Mouse (Mus musculus): ENCODE measurements around the gene Fancc. TPM values are rescaled to one million over a fixed set of nuclear protein-coding genes. Genes with fewer than 3 reads are reported as not detected.
A peak's percentile ranks its signal among the peaks of the same experiment; 100 is the strongest.

Gene Fancc
- polyA plus RNA-seq, 1 experiment from 2014 or later, result 15.3 TPM

- 88% methylated on average over 4 of the region's 4 CpGs for WGBS
- ATAC-seq (ENCODE audit: insufficient number of reproducible peaks, low FRiP score), result no peak
- H3K9ac ChIP-seq, result 0 out of 2 replicates have a peak overlapping the region, but pooled peaks have one; percentile 14
- H3K4me2 ChIP-seq, result peak overlapping the region; percentile 19; the same call in 1 of the 2 replicates
- no peaks in the 10 kb centered on the region for H3K27me3 ChIP-seq (replicated peaks)
- H3K27ac ChIP-seq (ENCODE audit: poor library complexity, severe bottlenecking), result peak overlapping the region; percentile 59; the same call in 1 of the 2 replicates
- H3K4me1 ChIP-seq (replicated peaks), result peaks cover 81% of the 10 kb centered on the region
- H3K4me3 ChIP-seq, result no peak overlapping the region
- no peaks in the 10 kb centered on the region for H3K9me3 ChIP-seq (replicated peaks)
- peaks cover 30% of the 10 kb centered on the region for H3K36me3 ChIP-seq
Observed at GRCm38 (mm10) chr13:63258671-63259070, 238.4 kb downstream of the Fancc start.

- 62% methylated on average over 6 of the region's 6 CpGs for WGBS
- no peak for ATAC-seq (ENCODE audit: insufficient number of reproducible peaks, low FRiP score)
- Histone ChIP-seq H3K9me3 (replicated peaks) (no peaks in the 10 kb centered on the region), H3K4me3 (no peak overlapping the region), H3K27ac (ENCODE audit: poor library complexity, severe bottlenecking) (peak overlapping the region; percentile 59), H3K36me3 (peaks cover 25% of the 10 kb centered on the region), H3K4me2 (no peak overlapping the region), H3K9ac (no peak overlapping the region), H3K27me3 (replicated peaks) (no peaks in the 10 kb centered on the region), H3K4me1 (replicated peaks) (peaks cover 81% of the 10 kb centered on the region)
Observed at GRCm38 (mm10) chr13:63258167-63258582, 238.9 kb downstream of the Fancc start.

- H3K9me3 ChIP-seq (replicated peaks), result no peaks in the 10 kb centered on the region
- H3K27me3 ChIP-seq (replicated peaks), result no peaks in the 10 kb centered on the region
- no peak overlapping the region for H3K9ac ChIP-seq
- peak overlapping the region; percentile 45; the same call in 1 of the 2 replicates for H3K27ac ChIP-seq (ENCODE audit: poor library complexity, severe bottlenecking)
- peaks cover 83% of the 10 kb centered on the region for H3K4me1 ChIP-seq (replicated peaks)
- no peak overlapping the region for H3K4me3 ChIP-seq
- peak; percentile 76 for ATAC-seq (ENCODE audit: insufficient number of reproducible peaks, low FRiP score)
- WGBS, result 50% methylated on average over 7 of the region's 7 CpGs
- H3K4me2 ChIP-seq, result no peak overlapping the region
- H3K36me3 ChIP-seq, result peaks cover 17% of the 10 kb centered on the region
Observed at GRCm38 (mm10) chr13:63256807-63257206, 240.3 kb downstream of the Fancc start.

GRCm38 (mm10) chr13:63256146-63256545, 240.9 kb downstream of the Fancc start:
- no peak for ATAC-seq (ENCODE audit: insufficient number of reproducible peaks, low FRiP score)
- Histone ChIP-seq H3K9me3 (replicated peaks) (no peaks in the 10 kb centered on the region), H3K9ac (no peak overlapping the region), H3K27me3 (replicated peaks) (no peaks in the 10 kb centered on the region), H3K4me1 (replicated peaks) (peaks cover 83% of the 10 kb centered on the region), H3K27ac (ENCODE audit: poor library complexity, severe bottlenecking) (peak overlapping the region; percentile 33; the same call in 1 of the 2 replicates), H3K4me2 (no peak overlapping the region), H3K36me3 (peaks cover 15% of the 10 kb centered on the region), H3K4me3 (no peak overlapping the region)
- 80% methylated on average over 6 of the region's 6 CpGs for WGBS

GRCm38 (mm10) chr13:63255519-63256011, 241.5 kb downstream of the Fancc start:
- Histone ChIP-seq H3K27ac (ENCODE audit: poor library complexity, severe bottlenecking) (peak overlapping the region; percentile 33; the same call in 1 of the 2 replicates), H3K4me1 (replicated peaks) (peaks cover 83% of the 10 kb centered on the region), H3K36me3 (peaks cover 15% of the 10 kb centered on the region), H3K9ac (no peak overlapping the region), H3K4me3 (no peak overlapping the region), H3K4me2 (no peak overlapping the region), H3K9me3 (replicated peaks) (no peaks in the 10 kb centered on the region), H3K27me3 (replicated peaks) (no peaks in the 10 kb centered on the region)
- ATAC-seq (ENCODE audit: insufficient number of reproducible peaks, low FRiP score), result 0 out of 2 replicates have a peak, but pooled peaks have one; percentile 36
- WGBS, result 63% methylated on average over 5 of the region's 5 CpGs

GRCm38 (mm10) chr13:63253886-63254636, 243.0 kb downstream of the Fancc start:
- WGBS, result 84% methylated on average over 7 of the region's 7 CpGs
- ATAC-seq (ENCODE audit: insufficient number of reproducible peaks, low FRiP score), result no peak
- H3K27ac ChIP-seq (ENCODE audit: poor library complexity, severe bottlenecking), result no peak overlapping the region
- no peak overlapping the region for H3K4me3 ChIP-seq
- no peaks in the 10 kb centered on the region for H3K9me3 ChIP-seq (replicated peaks)
- no peak overlapping the region; the same call in 1 of the 2 replicates for H3K9ac ChIP-seq
- peaks cover 87% of the 10 kb centered on the region for H3K4me1 ChIP-seq (replicated peaks)
- H3K27me3 ChIP-seq (replicated peaks), result no peaks in the 10 kb centered on the region
- H3K4me2 ChIP-seq, result no peak overlapping the region
- peaks cover 17% of the 10 kb centered on the region for H3K36me3 ChIP-seq

GRCm38 (mm10) chr13:63253147-63253546, 243.9 kb downstream of the Fancc start:
- Histone ChIP-seq H3K4me1 (replicated peaks) (peaks cover 87% of the 10 kb centered on the region), H3K9ac (0 out of 2 replicates have a peak overlapping the region, but pooled peaks have one; percentile 18), H3K9me3 (replicated peaks) (no peaks in the 10 kb centered on the region), H3K36me3 (peaks cover 20% of the 10 kb centered on the region), H3K4me2 (no peak overlapping the region), H3K4me3 (no peak overlapping the region), H3K27ac (ENCODE audit: poor library complexity, severe bottlenecking) (no peak overlapping the region), H3K27me3 (replicated peaks) (no peaks in the 10 kb centered on the region)
- WGBS, result 55% methylated on average over 5 of the region's 5 CpGs
- no peak for ATAC-seq (ENCODE audit: insufficient number of reproducible peaks, low FRiP score)

GRCm38 (mm10) chr13:63252295-63253010, 244.6 kb downstream of the Fancc start:
- WGBS, result 60% methylated on average over 2 of the region's 2 CpGs
- peaks cover 24% of the 10 kb centered on the region for H3K36me3 ChIP-seq
- no peaks in the 10 kb centered on the region for H3K27me3 ChIP-seq (replicated peaks)
- peak overlapping the region; percentile 80; the same call in 1 of the 2 replicates for H3K27ac ChIP-seq (ENCODE audit: poor library complexity, severe bottlenecking)
- H3K4me3 ChIP-seq, result no peak overlapping the region
- 0 out of 2 replicates have a peak overlapping the region, but pooled peaks have one; percentile 18 for H3K9ac ChIP-seq
- peaks cover 86% of the 10 kb centered on the region for H3K4me1 ChIP-seq (replicated peaks)
- no peak overlapping the region; the same call in 1 of the 2 replicates for H3K4me2 ChIP-seq
- ATAC-seq (ENCODE audit: insufficient number of reproducible peaks, low FRiP score), result no peak
- no peaks in the 10 kb centered on the region for H3K9me3 ChIP-seq (replicated peaks)

GRCm38 (mm10) chr13:63251118-63251889, 245.8 kb downstream of the Fancc start:
- H3K4me2 ChIP-seq, result peak overlapping the region; percentile 41
- 42% methylated on average over 12 of the region's 12 CpGs for WGBS
- no peaks in the 10 kb centered on the region for H3K9me3 ChIP-seq (replicated peaks)
- H3K27me3 ChIP-seq (replicated peaks), result no peaks in the 10 kb centered on the region
- peak overlapping the region; percentile 80 for H3K27ac ChIP-seq (ENCODE audit: poor library complexity, severe bottlenecking)
- peak; percentile 19; the same call in 1 of the 2 replicates for ATAC-seq (ENCODE audit: insufficient number of reproducible peaks, low FRiP score)
- peaks cover 90% of the 10 kb centered on the region for H3K4me1 ChIP-seq (replicated peaks)
- peaks cover 17% of the 10 kb centered on the region; the same call in 1 of the 2 replicates for H3K36me3 ChIP-seq
- H3K4me3 ChIP-seq, result no peak overlapping the region
- H3K9ac ChIP-seq, result peak overlapping the region; percentile 51

GRCm38 (mm10) chr13:63250441-63250980, 246.6 kb downstream of the Fancc start:
- 88% methylated on average over 8 of the region's 8 CpGs for WGBS
- no peak for ATAC-seq (ENCODE audit: insufficient number of reproducible peaks, low FRiP score)
- Histone ChIP-seq H3K27me3 (replicated peaks) (no peaks in the 10 kb centered on the region), H3K27ac (ENCODE audit: poor library complexity, severe bottlenecking) (peak overlapping the region; percentile 12; the same call in 1 of the 2 replicates), H3K4me2 (peak overlapping the region; percentile 41), H3K4me3 (no peak overlapping the region), H3K9me3 (replicated peaks) (no peaks in the 10 kb centered on the region), H3K9ac (no peak overlapping the region), H3K4me1 (replicated peaks) (peaks cover 91% of the 10 kb centered on the region), H3K36me3 (peaks cover 22% of the 10 kb centered on the region)
